Mouse (Mus musculus) neural tube, embryonic 10.5 days (tissue): ENCODE measurements around the gene Ppip5k1.
"Not testable (repeated sequence)": the region's sequence is repeated elsewhere in the genome, so short reads cannot be mapped to it uniquely, and the experiment has no call there.

Experiments
- DNase-seq: peaks from one replicate; pipeline ENCODE4 v3.0.0-alpha.2; 2017; ENCODE audit warnings: low spot score; ENCODE audit errors: extremely low spot score

The Ppip5k1 gene

GRCm38 (mm10) chr2:121354820-121355592 is at the start of gene Ppip5k1:
Ppip5k1 (minus strand) TSS chr2:121355396.
- peak; percentile 96 for DNase-seq

- DNase-seq = no peak
Measured at GRCm38 (mm10) chr2:121403296-121403695, 48.1 kb upstream of the Ppip5k1 start.

- peak; percentile 80 for DNase-seq
Measured at GRCm38 (mm10) chr2:121396624-121397023, 41.4 kb upstream of the Ppip5k1 start.

GRCm38 (mm10) chr2:121386961-121387575 is 31.9 kb upstream of the Ppip5k1 start, which contains the start of gene Strc:
Strc (minus strand) TSS chr2:121387168.
- DNase-seq = not testable (repeated sequence)

GRCm38 (mm10) chr2:121374766-121375165 is 19.6 kb upstream of the Ppip5k1 start:
- no peak for DNase-seq

- no peak for DNase-seq
Measured at GRCm38 (mm10) chr2:121372266-121372665, 17.1 kb upstream of the Ppip5k1 start.

- DNase-seq = no peak
Measured at GRCm38 (mm10) chr2:121370921-121371320, 15.7 kb upstream of the Ppip5k1 start.

GRCm38 (mm10) chr2:121368831-121369230 is 13.6 kb upstream of the Ppip5k1 start:
- DNase-seq = no peak

- no peak for DNase-seq
Measured at GRCm38 (mm10) chr2:121363656-121364055, 8.5 kb upstream of the Ppip5k1 start.

GRCm38 (mm10) chr2:121359461-121359860 is 4.3 kb upstream of the Ppip5k1 start:
- DNase-seq = no peak

GRCm38 (mm10) chr2:121358381-121358780 is 3.2 kb upstream of the Ppip5k1 start:
- peak; percentile 44 for DNase-seq

- no peak for DNase-seq
Measured at GRCm38 (mm10) chr2:121357961-121358360, 2.8 kb upstream of the Ppip5k1 start.

- DNase-seq = no peak
Measured at GRCm38 (mm10) chr2:121357494-121357893, 2.3 kb upstream of the Ppip5k1 start, which contains the start of gene Ckmt1. Ckmt1 (plus strand) TSS chr2:121357714.

GRCm38 (mm10) chr2:121354378-121354777 is 818 bp downstream of the Ppip5k1 start:
- DNase-seq = no peak

GRCm38 (mm10) chr2:121353156-121353555 is 2.0 kb downstream of the Ppip5k1 start:
- DNase-seq = no peak

GRCm38 (mm10) chr2:121339057-121339456 is 16.1 kb downstream of the Ppip5k1 start:
- DNase-seq = no peak

- DNase-seq = no peak
Measured at GRCm38 (mm10) chr2:121329492-121329891, 25.7 kb downstream of the Ppip5k1 start.

GRCm38 (mm10) chr2:121323693-121324470 is 31.3 kb downstream of the Ppip5k1 start:
- DNase-seq = no peak

GRCm38 (mm10) chr2:121323041-121323440 is 32.2 kb downstream of the Ppip5k1 start:
- no peak for DNase-seq

GRCm38 (mm10) chr2:121316278-121316677 is 38.9 kb downstream of the Ppip5k1 start:
- DNase-seq = no peak

GRCm38 (mm10) chr2:121308997-121309416 is 46.2 kb downstream of the Ppip5k1 start:
- no peak for DNase-seq

- DNase-seq = no peak
Measured at GRCm38 (mm10) chr2:121300036-121300435, 55.2 kb downstream of the Ppip5k1 start.
